Mouse (Mus musculus): ENCODE data around the gene 0610012G03Rik. TPM values are rescaled to one million over a fixed set of nuclear protein-coding genes. Genes with fewer than 3 reads are reported as not detected.

0610012G03Rik gene
- 96.2 and 103 TPM in 2 replicates for polyA plus RNA-seq (2015; fragmentation: Nextera tagmentation; extraction: Ambion mirVana)

DNA sequence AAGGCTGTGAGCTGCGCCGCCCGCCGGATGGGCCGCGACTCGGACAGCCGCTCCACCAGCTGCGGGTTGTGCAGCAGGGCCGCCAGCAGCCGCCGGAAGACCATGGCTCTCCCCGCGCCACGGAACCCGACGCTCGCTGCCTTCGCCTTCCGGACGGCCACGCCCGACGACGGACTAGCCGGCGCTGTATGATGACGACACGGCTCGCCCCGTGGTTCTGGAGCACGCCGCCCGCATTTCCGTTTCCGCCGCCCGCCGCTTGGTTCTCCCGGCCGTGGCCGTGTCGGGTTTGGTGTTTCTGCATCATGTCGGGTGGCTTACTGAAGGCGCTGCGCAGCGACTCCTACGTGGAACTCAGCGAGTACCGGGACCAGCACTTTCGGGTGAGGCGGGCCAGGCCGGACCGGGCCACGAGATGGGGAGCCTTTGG, at the start of gene 0610012G03Rik, which contains the start of gene Ncbp2:
Gene 0610012G03Rik, minus strand, starts transcription at position 150 of the 430 bp plus-strand sequence.
Gene Ncbp2, plus strand, starts transcription at position 169 of the 430 bp plus-strand sequence.
- Histone ChIP-seq H3K9ac (replicated peaks; ENCODE audit: low read length) (peak within 1 kb of the TSS; percentile 89), H3K4me3 (ENCODE audit: low read length) (peak within 1 kb of the TSS; percentile 81), H3K4me2 (replicated peaks; ENCODE audit: low read depth, low read length) (peak within 1 kb of the TSS; percentile 80), H3K27me3 (ENCODE audit: insufficient read depth, low read length) (no peaks in the 10 kb centered on the region), H3K36me3 (ENCODE audit: insufficient read depth, low read length) (peaks cover 13% of the 10 kb centered on the region; the same call in 1 of the 2 replicates), H3K4me1 (ENCODE audit: insufficient read depth, low read length) (peaks cover 20% of the 10 kb centered on the region), H3K27ac (ENCODE audit: low read length) (peak within 1 kb of the TSS; percentile 89), H3K9me3 (ENCODE audit: low read length) (no peaks in the 10 kb centered on the region)
- ATAC-seq (ENCODE audit: low FRiP score, low TSS enrichment), result peak; percentile 92
- under 1% methylated on average over 53 of the region's 55 CpGs for WGBS

DNA sequence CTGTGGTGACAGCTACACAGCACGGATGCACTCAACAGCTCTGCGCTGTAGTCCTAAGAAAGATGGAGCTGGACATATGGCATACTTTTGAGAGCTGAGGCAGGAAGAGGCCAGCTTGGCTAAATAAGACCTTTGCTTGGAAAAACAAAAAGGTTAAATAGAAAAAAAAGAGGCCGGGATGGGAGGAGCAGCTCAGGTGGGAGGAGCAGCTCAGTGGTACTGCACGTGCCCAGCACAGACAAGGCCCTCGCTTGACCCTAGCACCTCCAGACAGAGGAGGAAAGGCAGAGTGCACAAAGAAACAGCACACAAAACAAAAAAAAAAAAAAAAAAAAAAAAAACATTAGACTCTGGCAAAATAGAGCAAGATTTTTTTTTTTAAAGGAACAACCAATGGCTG, 48.1 kb upstream of the 0610012G03Rik start:
- no peaks in the 10 kb centered on the region for H3K9me3 ChIP-seq (ENCODE audit: low read length)
- no peak overlapping the region for H3K27ac ChIP-seq (ENCODE audit: low read length)

DNA sequence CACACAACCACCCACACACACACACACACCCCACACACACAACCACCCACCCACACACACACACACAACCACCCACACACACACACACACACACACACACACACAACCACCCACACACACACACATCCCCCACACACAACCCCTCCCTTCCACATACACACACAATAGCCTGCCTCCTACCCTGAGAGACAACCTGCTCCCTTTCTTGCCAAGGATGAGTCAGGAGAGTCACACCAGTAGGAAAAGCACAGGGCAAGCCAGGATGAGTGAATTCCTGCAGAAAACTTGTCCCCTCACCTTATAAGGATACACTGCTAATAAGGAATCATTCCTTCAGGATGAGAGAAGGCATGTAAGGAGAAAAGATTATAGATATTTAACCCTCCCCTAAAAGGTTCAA, 45.7 kb upstream of the 0610012G03Rik start:
- Histone ChIP-seq H3K4me3 (ENCODE audit: low read length) (no peak overlapping the region), H3K4me1 (ENCODE audit: insufficient read depth, low read length) (no peaks in the 10 kb centered on the region), H3K9me3 (ENCODE audit: low read length) (no peaks in the 10 kb centered on the region), H3K27ac (ENCODE audit: low read length) (no peak overlapping the region), H3K36me3 (ENCODE audit: insufficient read depth, low read length) (peaks cover 17% of the 10 kb centered on the region), H3K9ac (replicated peaks; ENCODE audit: low read length) (no peak overlapping the region), H3K27me3 (ENCODE audit: insufficient read depth, low read length) (no peaks in the 10 kb centered on the region), H3K4me2 (replicated peaks; ENCODE audit: low read depth, low read length) (no peak overlapping the region)
- ATAC-seq (ENCODE audit: low FRiP score, low TSS enrichment), result no peak

More for the DNA sequence above, 48.1 kb upstream of the 0610012G03Rik start:
- 70% methylated on average over 5 of the region's 5 CpGs for WGBS
- H3K27me3 ChIP-seq (ENCODE audit: insufficient read depth, low read length), result no peaks in the 10 kb centered on the region
- H3K9ac ChIP-seq (replicated peaks; ENCODE audit: low read length), result no peak overlapping the region
- H3K4me3 ChIP-seq (ENCODE audit: low read length), result no peak overlapping the region
- no peak overlapping the region for H3K4me2 ChIP-seq (replicated peaks; ENCODE audit: low read depth, low read length)
- ATAC-seq (ENCODE audit: low FRiP score, low TSS enrichment), result no peak
- peaks cover under 1% of the 10 kb centered on the region for H3K4me1 ChIP-seq (ENCODE audit: insufficient read depth, low read length)
- peaks cover 8% of the 10 kb centered on the region; the same call in 1 of the 2 replicates for H3K36me3 ChIP-seq (ENCODE audit: insufficient read depth, low read length)

DNA sequence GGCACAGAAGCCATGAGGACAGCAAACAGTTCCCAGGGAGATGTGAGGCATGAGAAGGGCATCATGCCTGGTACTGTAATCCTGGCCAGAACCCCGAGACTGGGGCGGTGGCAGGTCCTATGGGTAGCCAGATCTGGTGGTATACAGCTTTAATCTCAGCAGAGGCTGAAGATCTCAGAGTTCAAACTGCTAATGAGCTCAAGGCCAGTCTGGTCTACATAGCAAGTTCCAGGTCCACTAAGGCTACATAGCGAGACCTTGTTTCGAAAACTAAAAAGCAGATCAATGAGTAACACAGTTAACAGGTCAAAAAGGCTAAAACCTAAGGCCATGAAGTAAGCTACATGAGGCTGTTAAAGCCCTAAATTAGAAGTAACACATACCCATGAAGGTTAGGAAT, 44.9 kb upstream of the 0610012G03Rik start:
- Histone ChIP-seq H3K4me2 (replicated peaks; ENCODE audit: low read depth, low read length) (no peak overlapping the region), H3K9ac (replicated peaks; ENCODE audit: low read length) (no peak overlapping the region), H3K36me3 (ENCODE audit: insufficient read depth, low read length) (peaks cover 22% of the 10 kb centered on the region), H3K27ac (ENCODE audit: low read length) (no peak overlapping the region), H3K4me1 (ENCODE audit: insufficient read depth, low read length) (no peaks in the 10 kb centered on the region), H3K27me3 (ENCODE audit: insufficient read depth, low read length) (no peaks in the 10 kb centered on the region), H3K9me3 (ENCODE audit: low read length) (no peaks in the 10 kb centered on the region), H3K4me3 (ENCODE audit: low read length) (no peak overlapping the region)
- WGBS, result 98% methylated on average over 4 of the region's 4 CpGs
- ATAC-seq (ENCODE audit: low FRiP score, low TSS enrichment), result no peak

DNA sequence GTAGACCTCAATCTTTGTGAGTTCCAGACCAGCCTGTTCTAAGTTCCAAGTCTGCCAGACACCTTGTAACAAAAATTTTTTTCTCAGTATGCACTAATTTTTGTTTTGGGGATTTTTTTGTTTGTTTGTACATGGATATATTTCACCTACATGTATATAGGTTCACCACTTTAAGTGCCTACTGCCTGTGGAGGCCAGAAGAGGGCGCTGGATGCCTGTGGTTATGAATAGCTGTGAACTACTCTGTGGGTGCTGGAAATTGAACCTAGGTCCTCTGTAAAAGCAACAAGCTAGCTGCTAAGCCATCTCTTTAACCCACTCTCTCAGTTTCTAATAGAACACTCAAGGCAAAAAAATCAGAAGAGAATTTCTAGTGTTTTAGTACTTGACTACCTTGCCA, 43.7 kb upstream of the 0610012G03Rik start:
- H3K4me3 ChIP-seq (ENCODE audit: low read length), result no peak overlapping the region
- H3K9me3 ChIP-seq (ENCODE audit: low read length), result no peaks in the 10 kb centered on the region
- WGBS, result 65% methylated on average over 1 of the region's 1 CpGs
- peaks cover 22% of the 10 kb centered on the region for H3K36me3 ChIP-seq (ENCODE audit: insufficient read depth, low read length)
- no peaks in the 10 kb centered on the region for H3K27me3 ChIP-seq (ENCODE audit: insufficient read depth, low read length)
- no peak overlapping the region for H3K9ac ChIP-seq (replicated peaks; ENCODE audit: low read length)
- H3K27ac ChIP-seq (ENCODE audit: low read length), result no peak overlapping the region
- no peaks in the 10 kb centered on the region for H3K4me1 ChIP-seq (ENCODE audit: insufficient read depth, low read length)
- H3K4me2 ChIP-seq (replicated peaks; ENCODE audit: low read depth, low read length), result no peak overlapping the region
- no peak for ATAC-seq (ENCODE audit: low FRiP score, low TSS enrichment)

DNA sequence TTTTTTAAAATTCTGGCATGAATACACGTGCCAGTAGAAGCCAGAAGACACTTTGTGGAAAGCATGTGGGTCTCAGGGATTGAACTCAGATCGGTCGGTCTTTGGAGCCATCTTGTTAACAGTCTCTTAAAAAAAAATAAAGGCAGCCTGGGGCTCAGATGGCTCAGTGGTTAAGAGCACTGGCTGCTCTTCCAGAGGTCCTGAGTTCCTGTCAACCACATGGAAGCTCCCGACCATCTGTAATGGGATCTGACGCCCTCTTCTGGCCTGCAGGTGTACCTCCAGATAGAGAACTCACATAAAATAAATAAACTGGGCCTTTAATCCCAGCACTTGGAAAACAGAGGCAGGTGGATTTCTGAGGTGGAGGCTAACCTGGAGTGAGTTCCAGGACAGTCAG, 32.7 kb upstream of the 0610012G03Rik start:
- no peaks in the 10 kb centered on the region for H3K4me1 ChIP-seq (ENCODE audit: insufficient read depth, low read length)
- WGBS, result 80% methylated on average over 5 of the region's 5 CpGs

DNA sequence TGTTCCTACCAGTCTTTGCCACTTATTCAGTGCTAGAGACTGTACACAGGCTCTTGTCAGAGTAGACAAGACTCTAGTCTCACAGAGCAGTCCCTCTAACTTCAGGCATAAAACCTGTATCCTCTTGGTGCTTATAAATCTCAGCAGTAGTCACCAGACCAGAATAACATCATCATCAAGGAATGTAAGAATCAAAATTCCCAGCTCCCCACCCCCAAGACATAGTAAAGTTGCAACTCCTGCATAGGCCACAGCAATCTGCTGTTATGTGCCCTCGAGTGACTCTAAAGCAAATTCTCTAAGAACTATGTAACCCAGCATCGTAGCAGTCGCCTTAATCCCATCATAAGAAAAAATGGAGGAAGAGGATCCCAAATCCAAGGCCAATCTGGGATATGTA, 31.2 kb upstream of the 0610012G03Rik start:
- Histone ChIP-seq H3K4me3 (ENCODE audit: low read length) (no peak overlapping the region), H3K4me1 (ENCODE audit: insufficient read depth, low read length) (no peaks in the 10 kb centered on the region), H3K27ac (ENCODE audit: low read length) (no peak overlapping the region), H3K27me3 (ENCODE audit: insufficient read depth, low read length) (no peaks in the 10 kb centered on the region), H3K9me3 (ENCODE audit: low read length) (no peaks in the 10 kb centered on the region), H3K36me3 (ENCODE audit: insufficient read depth, low read length) (peaks cover 41% of the 10 kb centered on the region), H3K4me2 (replicated peaks; ENCODE audit: low read depth, low read length) (no peak overlapping the region), H3K9ac (replicated peaks; ENCODE audit: low read length) (no peak overlapping the region)
- 95% methylated on average over 3 of the region's 3 CpGs for WGBS
- no peak for ATAC-seq (ENCODE audit: low FRiP score, low TSS enrichment)

More for the DNA sequence above, 32.7 kb upstream of the 0610012G03Rik start:
- no peak overlapping the region for H3K9ac ChIP-seq (replicated peaks; ENCODE audit: low read length)
- H3K27me3 ChIP-seq (ENCODE audit: insufficient read depth, low read length), result no peaks in the 10 kb centered on the region
- ATAC-seq (ENCODE audit: low FRiP score, low TSS enrichment), result no peak
- peaks cover 37% of the 10 kb centered on the region; the same call in 1 of the 2 replicates for H3K36me3 ChIP-seq (ENCODE audit: insufficient read depth, low read length)
- H3K4me3 ChIP-seq (ENCODE audit: low read length), result no peak overlapping the region
- H3K4me2 ChIP-seq (replicated peaks; ENCODE audit: low read depth, low read length), result no peak overlapping the region
- no peak overlapping the region for H3K27ac ChIP-seq (ENCODE audit: low read length)
- no peaks in the 10 kb centered on the region for H3K9me3 ChIP-seq (ENCODE audit: low read length)

DNA sequence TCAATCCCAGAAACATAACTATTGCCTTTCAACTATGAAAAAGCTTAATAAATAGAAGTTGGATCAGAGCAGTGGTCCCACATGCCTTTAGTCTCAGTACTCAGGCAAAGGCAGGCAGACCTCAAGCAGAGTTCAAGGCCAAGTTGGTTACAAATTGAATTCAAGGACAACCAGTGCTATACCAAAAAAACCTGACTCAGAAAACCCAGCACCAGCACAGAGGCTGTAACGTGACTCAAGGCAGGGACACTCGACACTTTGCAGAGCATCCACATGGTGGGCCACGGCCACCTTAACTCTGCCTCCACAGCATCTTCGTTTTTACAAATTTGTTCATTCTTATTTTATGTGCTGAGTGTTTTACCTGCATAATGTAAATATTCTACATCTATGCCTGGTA, 27.0 kb upstream of the 0610012G03Rik start:
- H3K36me3 ChIP-seq (ENCODE audit: insufficient read depth, low read length), result peaks cover 38% of the 10 kb centered on the region
- WGBS, result 87% methylated on average over 4 of the region's 4 CpGs
- ATAC-seq (ENCODE audit: low FRiP score, low TSS enrichment), result no peak
- no peak overlapping the region for H3K9ac ChIP-seq (replicated peaks; ENCODE audit: low read length)
- H3K27me3 ChIP-seq (ENCODE audit: insufficient read depth, low read length), result no peaks in the 10 kb centered on the region
- H3K4me3 ChIP-seq (ENCODE audit: low read length), result no peak overlapping the region
- no peak overlapping the region for H3K4me2 ChIP-seq (replicated peaks; ENCODE audit: low read depth, low read length)
- H3K9me3 ChIP-seq (ENCODE audit: low read length), result no peaks in the 10 kb centered on the region
- no peaks in the 10 kb centered on the region for H3K4me1 ChIP-seq (ENCODE audit: insufficient read depth, low read length)
- no peak overlapping the region for H3K27ac ChIP-seq (ENCODE audit: low read length)

DNA sequence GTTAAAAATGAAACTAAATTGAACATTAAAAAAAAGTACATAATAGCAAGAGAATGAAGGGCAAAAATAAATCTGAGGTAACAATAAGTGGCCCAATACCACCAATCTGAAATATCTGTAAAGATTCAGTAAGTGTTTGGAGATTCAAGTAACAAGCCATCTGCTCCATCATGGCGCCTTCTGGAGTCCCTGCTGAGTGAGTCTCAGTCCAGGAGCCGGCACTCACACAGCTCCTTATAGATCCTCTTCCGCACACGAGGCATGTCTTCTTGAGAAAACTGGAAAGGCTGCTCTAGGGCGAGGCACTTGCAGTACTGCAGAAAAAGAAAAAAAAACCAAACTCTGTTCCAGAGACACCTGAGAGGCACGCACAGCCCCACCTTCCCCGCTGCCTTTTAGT, 14.9 kb upstream of the 0610012G03Rik start:
- peaks cover 49% of the 10 kb centered on the region for H3K36me3 ChIP-seq (ENCODE audit: insufficient read depth, low read length)
- no peak for ATAC-seq (ENCODE audit: low FRiP score, low TSS enrichment)

DNA sequence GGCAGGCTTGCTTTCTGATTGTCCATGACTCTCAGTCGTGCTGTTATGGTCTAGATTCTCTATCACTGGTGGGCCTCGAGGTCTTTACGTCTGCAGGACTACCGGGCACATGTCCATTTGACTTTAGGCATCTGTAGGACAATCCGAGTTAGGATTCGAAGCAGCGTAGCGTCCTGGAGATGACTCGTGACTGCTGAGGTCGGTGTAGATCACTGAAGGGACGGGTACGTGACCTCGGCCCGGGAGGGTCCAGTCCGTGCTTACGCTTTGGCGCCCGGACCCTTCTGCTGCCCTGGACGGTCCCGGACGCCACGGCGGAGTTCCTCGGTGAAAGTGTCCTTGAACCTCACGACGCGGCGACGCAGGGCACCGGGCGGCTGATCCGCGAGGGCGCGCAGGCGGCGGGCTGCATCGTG, 385 bp downstream of the 0610012G03Rik start:
- under 1% methylated on average over 38 of the region's 38 CpGs for WGBS
- Histone ChIP-seq H3K9ac (replicated peaks; ENCODE audit: low read length) (peak overlapping the region; percentile 89), H3K27me3 (ENCODE audit: insufficient read depth, low read length) (no peaks in the 10 kb centered on the region), H3K27ac (ENCODE audit: low read length) (peak overlapping the region; percentile 89), H3K4me1 (ENCODE audit: insufficient read depth, low read length) (peaks cover 20% of the 10 kb centered on the region), H3K36me3 (ENCODE audit: insufficient read depth, low read length) (peaks cover 13% of the 10 kb centered on the region; the same call in 1 of the 2 replicates), H3K4me2 (replicated peaks; ENCODE audit: low read depth, low read length) (peak overlapping the region; percentile 80), H3K9me3 (ENCODE audit: low read length) (no peaks in the 10 kb centered on the region), H3K4me3 (ENCODE audit: low read length) (peak overlapping the region; percentile 81)
- ATAC-seq (ENCODE audit: low FRiP score, low TSS enrichment), result peak; percentile 70

More for the DNA sequence above, 14.9 kb upstream of the 0610012G03Rik start:
- no peak overlapping the region for H3K4me3 ChIP-seq (ENCODE audit: low read length)
- H3K27me3 ChIP-seq (ENCODE audit: insufficient read depth, low read length), result no peaks in the 10 kb centered on the region
- no peak overlapping the region for H3K9ac ChIP-seq (replicated peaks; ENCODE audit: low read length)
- H3K4me1 ChIP-seq (ENCODE audit: insufficient read depth, low read length), result no peaks in the 10 kb centered on the region
- WGBS, result 95% methylated on average over 7 of the region's 7 CpGs
- H3K9me3 ChIP-seq (ENCODE audit: low read length), result no peaks in the 10 kb centered on the region
- H3K4me2 ChIP-seq (replicated peaks; ENCODE audit: low read depth, low read length), result no peak overlapping the region
- H3K27ac ChIP-seq (ENCODE audit: low read length), result no peak overlapping the region
